Mouse (Mus musculus) heart, embryonic 12.5 days (tissue): Measurements from ENCODE around the gene Cpn2. TPM values are rescaled to one million over a fixed set of nuclear protein-coding genes. Genes with fewer than 3 reads are reported as not detected.

ENCODE experiments used
- ATAC-seq: fragments of 200-750 bp; cut with Nextera tagmentation; 2 replicates; pipeline ENCODE4 v1.8.0; 2017; ENCODE audit warnings: moderate TSS enrichment, moderate library complexity; ENCODE audit not compliant: insufficient number of reproducible peaks, low FRiP score
- H3K27ac ChIP-seq: fragments of 300-500 bp; sonication (generic); 2 replicates; pipeline ENCODE4 v1.5.1; 2016; ENCODE audit warnings: mild to moderate bottlenecking, moderate library complexity; ENCODE audit not compliant: poor library complexity, severe bottlenecking
- H3K27me3 ChIP-seq: fragments of 300-500 bp; sonication (generic); replicated peaks from 2 replicates; pipeline ENCODE4 v1.6.1; 2016; ENCODE audit warnings: mild to moderate bottlenecking, moderate library complexity
- H3K36me3 ChIP-seq: fragments of 300-500 bp; sonication (generic); 2 replicates; pipeline ENCODE4 v1.6.1; 2016; ENCODE audit warnings: mild to moderate bottlenecking, moderate library complexity
- H3K4me1 ChIP-seq: fragments of 300-500 bp; sonication (generic); replicated peaks from 2 replicates; pipeline ENCODE4 v1.6.1; 2016; ENCODE audit warnings: mild to moderate bottlenecking
- H3K4me2 ChIP-seq: fragments of 300-500 bp; sonication (generic); 2 replicates; pipeline ENCODE4 v1.6.1; 2016; ENCODE audit warnings: mild to moderate bottlenecking, moderate library complexity
- H3K4me3 ChIP-seq: fragments of 300-500 bp; sonication (generic); 2 replicates; pipeline ENCODE4 v1.5.1; 2016; ENCODE audit warnings: mild to moderate bottlenecking
- H3K9ac ChIP-seq: fragments of 300-500 bp; sonication (generic); 2 replicates; pipeline ENCODE4 v1.6.1; 2016; ENCODE audit warnings: mild to moderate bottlenecking, moderate library complexity
- H3K9me3 ChIP-seq: fragments of 300-500 bp; sonication (generic); replicated peaks from 2 replicates; pipeline ENCODE4 v1.6.1; 2016; ENCODE audit warnings: mild to moderate bottlenecking, moderate library complexity
- whole genome bisulfite sequencing: fragments of 180-500 bp; shearing (Covaris S2); methylation state at CpG from one replicate; pipeline ENCODE4 v1.1.7; 2016; 5-methylcytosine and 5-hydroxymethylcytosine counted together
- polyA plus RNA-seq: library from polyadenylated mRNA; unstranded; fragments of >200 nt; fragmentation: Nextera tagmentation; extraction: Ambion mirVana; gene quantifications from 2 replicates; pipeline ENCODE4 v1.2.1, GENCODE M21; 2016

The Cpn2 gene
- polyA plus RNA-seq, 1 experiment from 2014 or later: not detected

- no peak overlapping the region for H3K27ac ChIP-seq
- H3K4me3 ChIP-seq: no peak overlapping the region
- no peak overlapping the region for H3K4me2 ChIP-seq
- H3K4me1 ChIP-seq: peaks cover 20% of the 10 kb centered on the region; the same call in 1 of the 2 replicates
- H3K27me3 ChIP-seq: no peaks in the 10 kb centered on the region; the same call in 1 of the 2 replicates
- 72% methylated on average over 15 of the region's 15 CpGs for WGBS
- no peaks in the 10 kb centered on the region for H3K9me3 ChIP-seq
- no peak for ATAC-seq
- no peaks in the 10 kb centered on the region for H3K36me3 ChIP-seq
- H3K9ac ChIP-seq: no peak overlapping the region
These were observed 8.4 kb upstream of the Cpn2 start for GRCm38 (mm10) chr16:30275558-30276340.

GRCm38 (mm10) chr16:30273065-30273464 lies 5.8 kb upstream of the Cpn2 start:
- no peak overlapping the region for H3K27ac ChIP-seq
- no peak overlapping the region for H3K4me3 ChIP-seq
- no peak overlapping the region for H3K4me2 ChIP-seq
- 0 out of 2 replicates have a peak, but pooled peaks cover 16% of the 10 kb centered on the region for H3K4me1 ChIP-seq
- ATAC-seq: no peak
- 88% methylated on average over 8 of the region's 8 CpGs for WGBS
- H3K36me3 ChIP-seq: no peaks in the 10 kb centered on the region
- no peak overlapping the region for H3K9ac ChIP-seq
- H3K9me3 ChIP-seq: no peaks in the 10 kb centered on the region
- no peaks in the 10 kb centered on the region; the same call in 1 of the 2 replicates for H3K27me3 ChIP-seq

- no peak for ATAC-seq
- Histone ChIP-seq H3K4me1 (0 out of 2 replicates have a peak, but pooled peaks cover 16% of the 10 kb centered on the region), H3K27ac (no peak overlapping the region), H3K9ac (no peak overlapping the region), H3K4me3 (no peak overlapping the region), H3K9me3 (no peaks in the 10 kb centered on the region), H3K4me2 (no peak overlapping the region), H3K36me3 (no peaks in the 10 kb centered on the region), H3K27me3 (no peaks in the 10 kb centered on the region)
- 71% methylated on average over 6 of the region's 6 CpGs for WGBS
These were observed 4.8 kb upstream of the Cpn2 start for GRCm38 (mm10) chr16:30271941-30272595.

GRCm38 (mm10) chr16:30271223-30271761 lies 4.0 kb upstream of the Cpn2 start:
- Histone ChIP-seq H3K36me3 (no peaks in the 10 kb centered on the region), H3K4me3 (no peak overlapping the region), H3K4me2 (no peak overlapping the region), H3K27ac (no peak overlapping the region), H3K4me1 (0 out of 2 replicates have a peak, but pooled peaks cover 16% of the 10 kb centered on the region), H3K9ac (no peak overlapping the region), H3K9me3 (no peaks in the 10 kb centered on the region), H3K27me3 (no peaks in the 10 kb centered on the region)
- no peak for ATAC-seq
- WGBS: 35% methylated on average over 8 of the region's 8 CpGs

- 0 out of 2 replicates have a peak, but pooled peaks cover 2% of the 10 kb centered on the region for H3K27me3 ChIP-seq
- no peak overlapping the region for H3K4me3 ChIP-seq
- H3K4me2 ChIP-seq: no peak overlapping the region
- H3K9me3 ChIP-seq: no peaks in the 10 kb centered on the region
- H3K9ac ChIP-seq: no peak overlapping the region
- H3K27ac ChIP-seq: no peak overlapping the region
- ATAC-seq: no peak
- H3K36me3 ChIP-seq: no peaks in the 10 kb centered on the region
- peaks cover 13% of the 10 kb centered on the region for H3K4me1 ChIP-seq
- WGBS: 80% methylated on average over 5 of the region's 5 CpGs
These were observed 738 bp downstream of the Cpn2 start for GRCm38 (mm10) chr16:30266561-30266960.

GRCm38 (mm10) chr16:30265611-30266010 lies 1.7 kb downstream of the Cpn2 start:
- Histone ChIP-seq H3K27me3 (0 out of 2 replicates have a peak, but pooled peaks cover 2% of the 10 kb centered on the region), H3K4me1 (peaks cover 8% of the 10 kb centered on the region), H3K9me3 (no peaks in the 10 kb centered on the region), H3K4me3 (no peak overlapping the region), H3K9ac (no peak overlapping the region), H3K36me3 (no peaks in the 10 kb centered on the region), H3K4me2 (no peak overlapping the region), H3K27ac (peak overlapping the region; percentile 41; the same call in 1 of the 2 replicates)
- no peak for ATAC-seq
- WGBS: 56% methylated on average over 4 of the region's 4 CpGs

GRCm38 (mm10) chr16:30263156-30263555 lies 4.1 kb downstream of the Cpn2 start:
- Histone ChIP-seq H3K27me3 (0 out of 2 replicates have a peak, but pooled peaks cover 2% of the 10 kb centered on the region), H3K36me3 (no peaks in the 10 kb centered on the region), H3K27ac (no peak overlapping the region), H3K4me3 (no peak overlapping the region), H3K9me3 (no peaks in the 10 kb centered on the region), H3K9ac (no peak overlapping the region), H3K4me1 (peaks cover 16% of the 10 kb centered on the region), H3K4me2 (no peak overlapping the region)
- ATAC-seq: no peak
- 72% methylated on average over 4 of the region's 4 CpGs for WGBS

GRCm38 (mm10) chr16:30262664-30263063 lies 4.6 kb downstream of the Cpn2 start:
- Histone ChIP-seq H3K9ac (no peak overlapping the region), H3K4me2 (no peak overlapping the region), H3K4me1 (peaks cover 16% of the 10 kb centered on the region), H3K9me3 (no peaks in the 10 kb centered on the region), H3K4me3 (no peak overlapping the region), H3K36me3 (no peaks in the 10 kb centered on the region), H3K27me3 (0 out of 2 replicates have a peak, but pooled peaks cover 2% of the 10 kb centered on the region), H3K27ac (no peak overlapping the region)
- WGBS: 1% methylated on average over 2 of the region's 2 CpGs
- no peak for ATAC-seq

- peaks cover 19% of the 10 kb centered on the region for H3K4me1 ChIP-seq
- H3K9me3 ChIP-seq: no peaks in the 10 kb centered on the region
- H3K4me2 ChIP-seq: no peak overlapping the region
- H3K27ac ChIP-seq: no peak overlapping the region
- no peak overlapping the region for H3K9ac ChIP-seq
- 77% methylated on average over 10 of the region's 10 CpGs for WGBS
- no peak overlapping the region for H3K4me3 ChIP-seq
- H3K36me3 ChIP-seq: no peaks in the 10 kb centered on the region
- peaks cover 2% of the 10 kb centered on the region; the same call in 1 of the 2 replicates for H3K27me3 ChIP-seq
- no peak for ATAC-seq
These were observed 5.1 kb downstream of the Cpn2 start for GRCm38 (mm10) chr16:30262157-30262556.

GRCm38 (mm10) chr16:30261341-30261740 lies 6.0 kb downstream of the Cpn2 start:
- peaks cover 9% of the 10 kb centered on the region; the same call in 1 of the 2 replicates for H3K27me3 ChIP-seq
- no peak overlapping the region for H3K4me3 ChIP-seq
- H3K4me2 ChIP-seq: no peak overlapping the region
- peaks cover 19% of the 10 kb centered on the region for H3K4me1 ChIP-seq
- H3K36me3 ChIP-seq: no peaks in the 10 kb centered on the region
- ATAC-seq: no peak
- H3K27ac ChIP-seq: no peak overlapping the region
- H3K9ac ChIP-seq: no peak overlapping the region
- H3K9me3 ChIP-seq: no peaks in the 10 kb centered on the region
- 83% methylated on average over 9 of the region's 9 CpGs for WGBS

GRCm38 (mm10) chr16:30260012-30260635 lies 7.2 kb downstream of the Cpn2 start:
- Histone ChIP-seq H3K36me3 (no peaks in the 10 kb centered on the region), H3K4me2 (no peak overlapping the region), H3K27me3 (peaks cover 9% of the 10 kb centered on the region; the same call in 1 of the 2 replicates), H3K9ac (no peak overlapping the region), H3K4me3 (no peak overlapping the region), H3K9me3 (no peaks in the 10 kb centered on the region), H3K4me1 (peaks cover 12% of the 10 kb centered on the region), H3K27ac (no peak overlapping the region)
- WGBS: 73% methylated on average over 15 of the region's 15 CpGs
- ATAC-seq: no peak
